Mouse (Mus musculus) stomach, embryonic 15.5 days (tissue): ENCODE measurements at regions not wholly inside any gene's neighbourhood (a gene's known extent, or its start where the extent isn't known, plus 50 kb on each side); places are given as distances from the start of the nearest gene placed in this dataset.

ENCODE experiments used
- ATAC-seq: fragments of 200-750 bp; cut with Nextera tagmentation; 2 replicates; pipeline ENCODE4 v1.8.0; 2017; ENCODE audit warnings: low read depth, moderate number of reproducible peaks, moderate TSS enrichment; ENCODE audit not compliant: insufficient read depth, low FRiP score
- H3K27ac ChIP-seq: fragments of 300-500 bp; sonication (generic); 2 replicates; pipeline ENCODE4 v1.5.1; 2015; ENCODE audit warnings: mild to moderate bottlenecking, inconsistent platforms
- H3K27me3 ChIP-seq: fragments of 300-500 bp; sonication (generic); replicated peaks from 2 replicates; pipeline ENCODE4 v1.6.1; 2015; ENCODE audit warnings: inconsistent platforms
- H3K36me3 ChIP-seq: fragments of 300-500 bp; sonication (generic); 2 replicates; pipeline ENCODE4 v1.6.1; 2015; ENCODE audit warnings: inconsistent platforms
- H3K4me1 ChIP-seq: fragments of 300-500 bp; sonication (generic); 2 replicates; pipeline ENCODE4 v1.6.1; 2015; ENCODE audit warnings: inconsistent platforms
- H3K4me2 ChIP-seq: fragments of 300-500 bp; sonication (generic); 2 replicates; pipeline ENCODE4 v1.6.1; 2015; ENCODE audit warnings: mild to moderate bottlenecking, inconsistent platforms
- H3K4me3 ChIP-seq: fragments of 300-500 bp; sonication (generic); replicated peaks from 2 replicates; pipeline ENCODE4 v1.5.1; 2015; ENCODE audit warnings: inconsistent platforms
- H3K9ac ChIP-seq: fragments of 300-500 bp; sonication (generic); 2 replicates; pipeline ENCODE4 v1.6.1; 2015; ENCODE audit warnings: inconsistent platforms
- H3K9me3 ChIP-seq: fragments of 300-500 bp; sonication (generic); 2 replicates; pipeline ENCODE4 v1.6.1; 2016; ENCODE audit warnings: inconsistent platforms
- WGBS: fragments of 180-500 bp; shearing (Covaris S2); methylation state at CpG from one replicate; pipeline ENCODE4 v1.1.7; 2015; 5-methylcytosine and 5-hydroxymethylcytosine counted together

- Histone ChIP-seq H3K4me3 (no peak overlapping the region), H3K36me3 (no peaks in the 10 kb centered on the region), H3K27ac (no peak overlapping the region), H3K9me3 (no peaks in the 10 kb centered on the region), H3K27me3 (no peaks in the 10 kb centered on the region), H3K4me2 (no peak overlapping the region), H3K9ac (no peak overlapping the region), H3K4me1 (0 out of 2 replicates have a peak, but pooled peaks cover 3% of the 10 kb centered on the region)
- WGBS: 59% methylated on average over 10 of the region's 10 CpGs
- ATAC-seq: no peak
Observed at GRCm38 (mm10) chr5:37932086-37932759, 106.3 kb upstream of the Stx18 start.

- Histone ChIP-seq H3K36me3 (no peaks in the 10 kb centered on the region), H3K9me3 (no peaks in the 10 kb centered on the region), H3K4me1 (no peaks in the 10 kb centered on the region), H3K27me3 (peaks cover 27% of the 10 kb centered on the region), H3K4me2 (no peak overlapping the region), H3K9ac (no peak overlapping the region), H3K27ac (no peak overlapping the region), H3K4me3 (no peak overlapping the region)
- 24% methylated on average over 2 of the region's 2 CpGs for WGBS
- ATAC-seq: no peak
Observed at GRCm38 (mm10) chr5:37920481-37920880, 96.1 kb upstream of the Msx1 start.

- no peak overlapping the region for H3K4me3 ChIP-seq
- no peaks in the 10 kb centered on the region for H3K36me3 ChIP-seq
- no peak overlapping the region for H3K27ac ChIP-seq
- no peaks in the 10 kb centered on the region for H3K9me3 ChIP-seq
- no peak overlapping the region for H3K4me2 ChIP-seq
- WGBS: 84% methylated on average over 3 of the region's 3 CpGs
- no peak for ATAC-seq
- peaks cover 27% of the 10 kb centered on the region for H3K27me3 ChIP-seq
- no peaks in the 10 kb centered on the region for H3K4me1 ChIP-seq
- H3K9ac ChIP-seq: no peak overlapping the region
Observed at GRCm38 (mm10) chr5:37919102-37919501, 94.7 kb upstream of the Msx1 start.

- no peaks in the 10 kb centered on the region for H3K36me3 ChIP-seq
- H3K9ac ChIP-seq: no peak overlapping the region
- peak overlapping the region; percentile 9; the same call in 1 of the 2 replicates for H3K4me3 ChIP-seq
- no peak for ATAC-seq
- peak overlapping the region; percentile 22; the same call in 1 of the 2 replicates for H3K4me2 ChIP-seq
- no peaks in the 10 kb centered on the region for H3K9me3 ChIP-seq
- H3K4me1 ChIP-seq: no peaks in the 10 kb centered on the region
- H3K27ac ChIP-seq: no peak overlapping the region
- H3K27me3 ChIP-seq: peaks cover 27% of the 10 kb centered on the region
- 6% methylated on average over 28 of the region's 28 CpGs for WGBS
Observed at GRCm38 (mm10) chr5:37918001-37918707, 93.8 kb upstream of the Msx1 start.

GRCm38 (mm10) chr5:37917161-37917560 lies 92.8 kb upstream of the Msx1 start:
- no peak for ATAC-seq
- WGBS: 16% methylated on average over 5 of the region's 5 CpGs
- Histone ChIP-seq H3K4me3 (no peak overlapping the region), H3K9ac (no peak overlapping the region), H3K27me3 (peaks cover 27% of the 10 kb centered on the region), H3K27ac (no peak overlapping the region), H3K4me2 (no peak overlapping the region), H3K9me3 (no peaks in the 10 kb centered on the region), H3K36me3 (no peaks in the 10 kb centered on the region), H3K4me1 (no peaks in the 10 kb centered on the region)

GRCm38 (mm10) chr5:37904683-37905352 lies 80.4 kb upstream of the Msx1 start:
- ATAC-seq: no peak
- 48% methylated on average over 5 of the region's 5 CpGs for WGBS
- H3K27me3 ChIP-seq: peaks cover 24% of the 10 kb centered on the region

GRCm38 (mm10) chr5:37903861-37904260 lies 79.5 kb upstream of the Msx1 start:
- Histone ChIP-seq H3K4me2 (no peak overlapping the region), H3K27ac (no peak overlapping the region), H3K9ac (no peak overlapping the region), H3K4me3 (no peak overlapping the region), H3K4me1 (0 out of 2 replicates have a peak, but pooled peaks cover 9% of the 10 kb centered on the region), H3K27me3 (peaks cover 24% of the 10 kb centered on the region), H3K9me3 (no peaks in the 10 kb centered on the region), H3K36me3 (no peaks in the 10 kb centered on the region)
- 68% methylated on average over 3 of the region's 3 CpGs for WGBS
- no peak for ATAC-seq

More at GRCm38 (mm10) chr5:37904683-37905352, 80.4 kb upstream of the Msx1 start:
- 0 out of 2 replicates have a peak, but pooled peaks cover 9% of the 10 kb centered on the region for H3K4me1 ChIP-seq
- no peak overlapping the region for H3K4me3 ChIP-seq
- H3K4me2 ChIP-seq: no peak overlapping the region
- H3K9me3 ChIP-seq: no peaks in the 10 kb centered on the region
- no peaks in the 10 kb centered on the region for H3K36me3 ChIP-seq
- H3K9ac ChIP-seq: no peak overlapping the region
- no peak overlapping the region for H3K27ac ChIP-seq

GRCm38 (mm10) chr5:37902741-37903140 lies 78.4 kb upstream of the Msx1 start:
- H3K9ac ChIP-seq: no peak overlapping the region
- ATAC-seq: no peak
- 64% methylated on average over 2 of the region's 2 CpGs for WGBS
- no peak overlapping the region for H3K27ac ChIP-seq
- H3K4me2 ChIP-seq: no peak overlapping the region
- peaks cover 28% of the 10 kb centered on the region for H3K27me3 ChIP-seq
- H3K4me3 ChIP-seq: no peak overlapping the region
- no peaks in the 10 kb centered on the region for H3K9me3 ChIP-seq
- no peaks in the 10 kb centered on the region for H3K36me3 ChIP-seq
- 0 out of 2 replicates have a peak, but pooled peaks cover 9% of the 10 kb centered on the region for H3K4me1 ChIP-seq

- Histone ChIP-seq H3K9ac (no peak overlapping the region), H3K27me3 (peaks cover 28% of the 10 kb centered on the region), H3K4me1 (0 out of 2 replicates have a peak, but pooled peaks cover 9% of the 10 kb centered on the region), H3K4me2 (peak overlapping the region; percentile 39), H3K4me3 (peak overlapping the region; percentile 18; the same call in 1 of the 2 replicates), H3K36me3 (no peaks in the 10 kb centered on the region), H3K9me3 (no peaks in the 10 kb centered on the region), H3K27ac (no peak overlapping the region)
- WGBS: 1% methylated on average over 16 of the region's 16 CpGs
- no peak for ATAC-seq
Observed at GRCm38 (mm10) chr5:37901861-37902291, 77.5 kb upstream of the Msx1 start.

- H3K36me3 ChIP-seq: no peaks in the 10 kb centered on the region
- H3K4me1 ChIP-seq: peaks cover 26% of the 10 kb centered on the region
- WGBS: 68% methylated on average over 12 of the region's 12 CpGs
- no peak overlapping the region for H3K4me3 ChIP-seq
- H3K9ac ChIP-seq: no peak overlapping the region
- H3K4me2 ChIP-seq: no peak overlapping the region
- H3K27me3 ChIP-seq: peaks cover 47% of the 10 kb centered on the region
- no peak for ATAC-seq
- H3K9me3 ChIP-seq: no peaks in the 10 kb centered on the region
- no peak overlapping the region for H3K27ac ChIP-seq
Observed at GRCm38 (mm10) chr5:37898041-37898615, 73.7 kb upstream of the Msx1 start.

- no peaks in the 10 kb centered on the region for H3K36me3 ChIP-seq
- H3K9me3 ChIP-seq: no peaks in the 10 kb centered on the region
- WGBS: 78% methylated on average over 6 of the region's 6 CpGs
- no peak for ATAC-seq
- peaks cover 46% of the 10 kb centered on the region for H3K27me3 ChIP-seq
- H3K27ac ChIP-seq: no peak overlapping the region
- H3K4me1 ChIP-seq: peaks cover 29% of the 10 kb centered on the region
- no peak overlapping the region for H3K4me3 ChIP-seq
- no peak overlapping the region for H3K9ac ChIP-seq
- no peak overlapping the region for H3K4me2 ChIP-seq
Observed at GRCm38 (mm10) chr5:37897501-37897900, 73.1 kb upstream of the Msx1 start.
